Mouse (Mus musculus): ENCODE data around the gene Pilra. TPM values are rescaled to one million over a fixed set of nuclear protein-coding genes. Genes with fewer than 3 reads are reported as not detected.
"Not testable (repeated sequence)": the region's sequence is repeated elsewhere in the genome, so short reads cannot be mapped to it uniquely, and the experiment has no call there.

Pilra gene
- 0.54 and 0.77 TPM in 2 replicates for polyA plus RNA-seq (2012; rRNA removed)
- 0.90 and 1.3 TPM in 2 replicates for polyA plus RNA-seq (2014; fragmentation: Nextera tagmentation; extraction: Ambion mirVana)

- H3K27me3 ChIP-seq (ENCODE audit: control insufficient read depth, insufficient read depth, low read length); ATAC-seq (ENCODE audit: low FRiP score, low read depth); H3K4me2 ChIP-seq (replicated peaks; ENCODE audit: low read depth, low read length, severe bottlenecking); H3K9ac ChIP-seq (ENCODE audit: low read depth, low read length, severe bottlenecking); H3K36me3 ChIP-seq (ENCODE audit: control insufficient read depth, insufficient read depth, low read length); H3K27ac ChIP-seq (replicated peaks; ENCODE audit: low read depth, low read length); H3K4me3 ChIP-seq (replicated peaks; ENCODE audit: low read length); H3K9me3 ChIP-seq (ENCODE audit: control insufficient read depth, low read length); H3K4me1 ChIP-seq (ENCODE audit: control insufficient read depth, insufficient read depth, low read length); DNase-seq (ENCODE audit: low spot score): not testable (repeated sequence)
- WGBS = 50% methylated on average over 1 of the region's 2 CpGs
These were observed at the start of gene Pilra for GRCm38 (mm10) chr5:137835966-137836520. TSS of gene Pilra (minus strand) at chr5:137836281.

GRCm38 (mm10) chr5:137883345-137883744, 47.3 kb upstream of the Pilra start:
- no peak for DNase-seq (ENCODE audit: low spot score)
- no peaks in the 10 kb centered on the region for H3K27me3 ChIP-seq (ENCODE audit: control insufficient read depth, insufficient read depth, low read length)
- H3K4me2 ChIP-seq (replicated peaks; ENCODE audit: low read depth, low read length, severe bottlenecking) = no peak overlapping the region
- no peak for ATAC-seq (ENCODE audit: low FRiP score, low read depth)
- no peaks in the 10 kb centered on the region for H3K36me3 ChIP-seq (ENCODE audit: control insufficient read depth, insufficient read depth, low read length)
- H3K27ac ChIP-seq (replicated peaks; ENCODE audit: low read depth, low read length) = no peak overlapping the region
- no peaks in the 10 kb centered on the region for H3K9me3 ChIP-seq (ENCODE audit: control insufficient read depth, low read length)
- H3K4me3 ChIP-seq (replicated peaks; ENCODE audit: low read length) = no peak overlapping the region
- TF ChIP-seq POLR2A (IDR thresholded peaks at IDR 0.05; ENCODE audit: borderline replicate concordance, extremely low read depth, insufficient read depth, insufficient read length) = no peak
- no peak overlapping the region for H3K9ac ChIP-seq (ENCODE audit: low read depth, low read length, severe bottlenecking)
- no peaks in the 10 kb centered on the region for H3K4me1 ChIP-seq (ENCODE audit: control insufficient read depth, insufficient read depth, low read length)
- WGBS = 79% methylated on average over 3 of the region's 3 CpGs

GRCm38 (mm10) chr5:137882922-137883321, 46.8 kb upstream of the Pilra start:
- 76% methylated on average over 4 of the region's 4 CpGs for WGBS
- Histone ChIP-seq H3K4me2 (replicated peaks; ENCODE audit: low read depth, low read length, severe bottlenecking) (no peak overlapping the region), H3K27ac (replicated peaks; ENCODE audit: low read depth, low read length) (no peak overlapping the region), H3K4me3 (replicated peaks; ENCODE audit: low read length) (no peak overlapping the region), H3K9me3 (ENCODE audit: control insufficient read depth, low read length) (no peaks in the 10 kb centered on the region), H3K36me3 (ENCODE audit: control insufficient read depth, insufficient read depth, low read length) (no peaks in the 10 kb centered on the region), H3K4me1 (ENCODE audit: control insufficient read depth, insufficient read depth, low read length) (no peaks in the 10 kb centered on the region), H3K9ac (ENCODE audit: low read depth, low read length, severe bottlenecking) (no peak overlapping the region), H3K27me3 (ENCODE audit: control insufficient read depth, insufficient read depth, low read length) (no peaks in the 10 kb centered on the region)
- DNase-seq (ENCODE audit: low spot score) = no peak
- no peak for TF ChIP-seq POLR2A (IDR thresholded peaks at IDR 0.05; ENCODE audit: borderline replicate concordance, extremely low read depth, insufficient read depth, insufficient read length)
- no peak for ATAC-seq (ENCODE audit: low FRiP score, low read depth)

- H3K4me2 ChIP-seq (replicated peaks; ENCODE audit: low read depth, low read length, severe bottlenecking) = no peak overlapping the region
- no peak for TF ChIP-seq POLR2A (IDR thresholded peaks at IDR 0.05; ENCODE audit: borderline replicate concordance, extremely low read depth, insufficient read depth, insufficient read length)
- no peaks in the 10 kb centered on the region for H3K36me3 ChIP-seq (ENCODE audit: control insufficient read depth, insufficient read depth, low read length)
- no peaks in the 10 kb centered on the region for H3K9me3 ChIP-seq (ENCODE audit: control insufficient read depth, low read length)
- no peaks in the 10 kb centered on the region for H3K27me3 ChIP-seq (ENCODE audit: control insufficient read depth, insufficient read depth, low read length)
- H3K9ac ChIP-seq (ENCODE audit: low read depth, low read length, severe bottlenecking) = no peak overlapping the region
- 42% methylated on average over 2 of the region's 2 CpGs for WGBS
- H3K4me3 ChIP-seq (replicated peaks; ENCODE audit: low read length) = no peak overlapping the region
- H3K27ac ChIP-seq (replicated peaks; ENCODE audit: low read depth, low read length) = no peak overlapping the region
- DNase-seq (ENCODE audit: low spot score) = peak; percentile 4
- ATAC-seq (ENCODE audit: low FRiP score, low read depth) = no peak
- no peaks in the 10 kb centered on the region for H3K4me1 ChIP-seq (ENCODE audit: control insufficient read depth, insufficient read depth, low read length)
These were observed 41.8 kb upstream of the Pilra start for GRCm38 (mm10) chr5:137877860-137878259.

- Histone ChIP-seq H3K27me3 (ENCODE audit: control insufficient read depth, insufficient read depth, low read length) (no peaks in the 10 kb centered on the region), H3K36me3 (ENCODE audit: control insufficient read depth, insufficient read depth, low read length) (no peaks in the 10 kb centered on the region), H3K4me2 (replicated peaks; ENCODE audit: low read depth, low read length, severe bottlenecking) (no peak overlapping the region), H3K4me1 (ENCODE audit: control insufficient read depth, insufficient read depth, low read length) (no peaks in the 10 kb centered on the region), H3K9ac (ENCODE audit: low read depth, low read length, severe bottlenecking) (no peak overlapping the region), H3K4me3 (replicated peaks; ENCODE audit: low read length) (no peak overlapping the region), H3K27ac (replicated peaks; ENCODE audit: low read depth, low read length) (no peak overlapping the region), H3K9me3 (ENCODE audit: control insufficient read depth, low read length) (no peaks in the 10 kb centered on the region)
- ATAC-seq (ENCODE audit: low FRiP score, low read depth) (no peak), DNase-seq (ENCODE audit: low spot score) (no peak)
- 89% methylated on average over 2 of the region's 2 CpGs for WGBS
- TF ChIP-seq POLR2A (IDR thresholded peaks at IDR 0.05; ENCODE audit: borderline replicate concordance, extremely low read depth, insufficient read depth, insufficient read length) = no peak
These were observed 39.0 kb upstream of the Pilra start for GRCm38 (mm10) chr5:137875054-137875453.

- H3K4me1 ChIP-seq (ENCODE audit: control insufficient read depth, insufficient read depth, low read length); H3K4me3 ChIP-seq (replicated peaks; ENCODE audit: low read length); H3K4me2 ChIP-seq (replicated peaks; ENCODE audit: low read depth, low read length, severe bottlenecking); H3K36me3 ChIP-seq (ENCODE audit: control insufficient read depth, insufficient read depth, low read length); ATAC-seq (ENCODE audit: low FRiP score, low read depth); H3K27ac ChIP-seq (replicated peaks; ENCODE audit: low read depth, low read length); DNase-seq (ENCODE audit: low spot score); H3K9me3 ChIP-seq (ENCODE audit: control insufficient read depth, low read length); H3K9ac ChIP-seq (ENCODE audit: low read depth, low read length, severe bottlenecking); H3K27me3 ChIP-seq (ENCODE audit: control insufficient read depth, insufficient read depth, low read length): not testable (repeated sequence)
- WGBS = 20% methylated on average over 1 of the region's 1 CpGs
These were observed 36.3 kb upstream of the Pilra start for GRCm38 (mm10) chr5:137872381-137872702.

GRCm38 (mm10) chr5:137871644-137872380, 35.7 kb upstream of the Pilra start, which contains the start of gene Pilrb2:
TSS of gene Pilrb2 (minus strand) at chr5:137871815.
- not testable (repeated sequence) for H3K4me3 ChIP-seq (replicated peaks; ENCODE audit: low read length); H3K9me3 ChIP-seq (ENCODE audit: control insufficient read depth, low read length); H3K36me3 ChIP-seq (ENCODE audit: control insufficient read depth, insufficient read depth, low read length); H3K27ac ChIP-seq (replicated peaks; ENCODE audit: low read depth, low read length); ATAC-seq (ENCODE audit: low FRiP score, low read depth); H3K9ac ChIP-seq (ENCODE audit: low read depth, low read length, severe bottlenecking); DNase-seq (ENCODE audit: low spot score); H3K4me1 ChIP-seq (ENCODE audit: control insufficient read depth, insufficient read depth, low read length); H3K4me2 ChIP-seq (replicated peaks; ENCODE audit: low read depth, low read length, severe bottlenecking); H3K27me3 ChIP-seq (ENCODE audit: control insufficient read depth, insufficient read depth, low read length)
- 63% methylated on average over 2 of the region's 3 CpGs for WGBS

- not testable (repeated sequence) for H3K4me2 ChIP-seq (replicated peaks; ENCODE audit: low read depth, low read length, severe bottlenecking); H3K4me3 ChIP-seq (replicated peaks; ENCODE audit: low read length); H3K27me3 ChIP-seq (ENCODE audit: control insufficient read depth, insufficient read depth, low read length); DNase-seq (ENCODE audit: low spot score); H3K9ac ChIP-seq (ENCODE audit: low read depth, low read length, severe bottlenecking); ATAC-seq (ENCODE audit: low FRiP score, low read depth); H3K36me3 ChIP-seq (ENCODE audit: control insufficient read depth, insufficient read depth, low read length); H3K4me1 ChIP-seq (ENCODE audit: control insufficient read depth, insufficient read depth, low read length); H3K9me3 ChIP-seq (ENCODE audit: control insufficient read depth, low read length); H3K27ac ChIP-seq (replicated peaks; ENCODE audit: low read depth, low read length)
- WGBS = 61% methylated on average over 2 of the region's 2 CpGs
These were observed 32.5 kb upstream of the Pilra start for GRCm38 (mm10) chr5:137868600-137868999.

All from limb, embryonic 14.5 days (tissue).